Mouse (Mus musculus) heart, adult 18-20 months (tissue): ENCODE data around the gene Krtap16-3. TPM values are rescaled to one million over a fixed set of nuclear protein-coding genes. Genes with fewer than 3 reads are reported as not detected.

ENCODE experiments used
- DNase-seq, 2 experiments: peaks; one replicate each; pipeline ENCODE4 v3.0.0; 2021 to 2022; ENCODE audit warnings: mixed read lengths in 1 of 2
- long read RNA-seq, 2 experiments: library from polyadenylated mRNA; stranded (forward); transcript quantifications; one replicate each; pipeline ENCODE4 v2.0.0; 2021
- total RNA-seq, 2 experiments: library from RNA; stranded (reverse); gene quantifications; 2 replicates each; pipeline ENCODE4 v1.2.3; 2021

The Krtap16-3 gene
- total RNA-seq = not detected
- long read RNA-seq, experiment 1 = 0 reads
- long read RNA-seq, experiment 2 = 0 reads

DNA sequence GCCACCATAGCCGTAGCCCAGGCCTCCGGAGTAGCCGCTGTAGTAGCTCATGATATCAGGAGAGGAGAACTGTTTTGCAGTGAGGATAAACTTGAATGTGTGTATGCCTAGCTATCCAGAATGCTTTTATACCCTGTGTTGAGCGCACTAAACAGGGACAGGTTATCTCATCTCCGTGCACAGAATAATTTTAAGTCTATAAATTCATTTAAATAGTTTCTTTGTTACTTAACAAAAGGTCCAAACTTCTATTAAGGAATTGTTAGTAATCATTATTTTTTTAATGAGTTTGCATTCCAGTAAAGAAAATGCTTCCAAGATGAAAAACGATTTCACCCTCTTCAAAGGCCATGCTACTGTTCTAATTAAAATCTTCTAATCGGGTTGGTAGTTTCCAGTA, at the start of gene Krtap16-3:
TSS of gene Krtap16-3 (minus strand) at position 101 of the 400 bp plus-strand sequence.
- no peak for DNase-seq

DNA sequence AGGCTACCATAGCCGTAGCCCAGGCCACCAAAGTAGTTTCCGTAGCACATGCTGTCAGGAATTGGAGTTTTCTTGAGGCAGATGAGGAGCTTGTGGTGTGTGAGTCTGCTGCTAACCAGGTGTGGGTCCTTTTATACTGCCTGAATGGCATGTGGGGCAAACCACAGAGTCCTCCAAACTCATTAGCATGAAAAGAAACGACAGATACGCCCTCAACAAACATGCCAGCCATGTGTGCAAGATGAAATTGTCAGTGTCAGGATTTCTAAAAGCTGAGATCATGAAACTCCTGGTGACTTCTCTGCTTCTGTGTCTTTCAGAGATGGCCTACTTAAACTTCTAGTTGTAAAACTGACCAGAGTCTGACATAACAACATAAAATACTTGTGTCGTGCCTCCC, 48.0 kb upstream of the Krtap16-3 start, which contains the start of gene Krtap22-2:
TSS of gene Krtap22-2 (minus strand) at position 101 of the 400 bp plus-strand sequence.
- no peak for DNase-seq

DNA sequence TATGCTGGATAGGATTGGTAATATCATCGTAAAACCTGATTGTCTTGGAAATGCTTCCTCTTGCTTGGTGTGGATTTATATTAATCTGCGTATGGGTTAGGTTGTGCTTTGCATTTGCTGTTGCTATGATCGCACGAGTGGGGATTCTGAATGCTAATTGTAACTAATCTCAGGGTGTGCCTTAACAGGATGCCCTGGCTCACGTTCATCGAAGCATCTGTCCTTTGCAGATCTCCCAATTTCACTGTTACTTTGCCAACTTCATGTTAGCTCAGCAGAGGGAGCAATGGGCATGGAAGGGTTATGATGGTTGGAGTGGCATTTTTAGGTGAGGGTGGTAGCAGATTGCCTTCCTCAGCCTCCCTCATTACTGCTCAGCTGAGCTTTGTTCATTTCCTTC, 21.6 kb downstream of the Krtap16-3 start:
- no peak for DNase-seq

DNA sequence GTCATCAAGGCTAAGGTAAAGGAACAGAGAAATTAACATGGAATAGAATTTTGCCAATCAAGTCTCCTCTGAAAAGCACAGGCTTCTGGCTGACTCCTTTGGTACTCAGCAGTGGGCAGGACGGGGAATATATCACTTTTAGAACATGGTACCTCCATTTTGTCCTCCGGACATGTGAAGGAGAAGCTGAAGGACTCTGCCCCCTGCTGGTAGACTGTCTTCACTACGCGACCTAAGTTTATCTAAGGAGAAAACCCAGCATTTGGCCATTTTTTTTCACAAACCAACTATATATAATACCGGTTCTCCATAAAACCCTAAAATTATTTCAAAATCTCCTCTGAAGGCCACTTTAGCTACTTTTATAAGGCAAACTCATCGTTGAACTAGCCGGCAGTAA, 24.4 kb downstream of the Krtap16-3 start:
- DNase-seq = no peak

DNA sequence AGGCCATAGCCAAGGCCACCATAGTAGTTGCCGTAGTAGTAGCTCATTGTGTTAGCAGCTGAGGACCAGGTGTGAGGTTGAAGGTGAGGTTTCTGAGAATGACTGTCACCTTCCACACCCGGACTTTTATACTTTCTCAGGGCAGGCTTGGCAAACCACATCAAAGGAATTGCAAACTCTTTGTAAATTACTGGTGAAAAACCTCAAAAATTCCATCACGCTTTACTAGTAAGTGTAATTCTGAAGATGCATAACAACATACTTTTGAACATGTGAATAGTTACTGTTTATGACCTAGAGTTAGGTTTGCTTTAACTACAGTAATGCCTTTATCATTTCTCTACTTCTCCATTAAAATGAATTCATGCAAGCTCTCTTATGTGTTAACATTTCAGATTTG, 30.5 kb downstream of the Krtap16-3 start, which contains the start of gene Krtap19-9b:
TSS of gene Krtap19-9b (minus strand) at position 101 of the 400 bp plus-strand sequence.
- no peak for DNase-seq

Other genes with a start within 250 kb of the Krtap16-3 start
- not detected for gene Krtap13-1, start 234.0 kb downstream of the Krtap16-3 start, total RNA-seq
- gene Krtap13, start 211.2 kb downstream of the Krtap16-3 start, total RNA-seq = not detected
- gene 2310034C09Rik, start 204.0 kb downstream of the Krtap16-3 start, total RNA-seq = not detected
- not detected for gene 2310057N15Rik, start 188.7 kb downstream of the Krtap16-3 start, total RNA-seq
- not detected for gene Gm5965, start 185.0 kb downstream of the Krtap16-3 start, total RNA-seq
- not detected for gene Gm20741, start 150.7 kb downstream of the Krtap16-3 start, total RNA-seq
- gene Krtap15, start 142.7 kb downstream of the Krtap16-3 start, total RNA-seq = not detected
- not detected for gene Krtap14, start 136.7 kb downstream of the Krtap16-3 start, total RNA-seq
- not detected for gene Krtap19-1, start 93.5 kb downstream of the Krtap16-3 start, total RNA-seq
- gene Krtap19-2, start 88.6 kb downstream of the Krtap16-3 start, total RNA-seq = not detected
- not detected for gene Krtap19-3, start 84.8 kb downstream of the Krtap16-3 start, total RNA-seq
- not detected for gene Krtap19-4, start 77.8 kb downstream of the Krtap16-3 start, total RNA-seq
- gene Krtap19-5, start 66.4 kb downstream of the Krtap16-3 start, total RNA-seq = not detected
- not detected for gene Krtap19-9b, start 30.6 kb downstream of the Krtap16-3 start, total RNA-seq
- gene Krtap22-2, start 47.9 kb upstream of the Krtap16-3 start, total RNA-seq = not detected
- gene Gm10229, start 52.4 kb upstream of the Krtap16-3 start, total RNA-seq = not detected
- gene Krtap6-1, start 68.8 kb upstream of the Krtap16-3 start, total RNA-seq = not detected
- gene Gm10228, start 78.6 kb upstream of the Krtap16-3 start, total RNA-seq = not detected
- not detected for gene Krtap6-5, start 85.0 kb upstream of the Krtap16-3 start, total RNA-seq
- gene 1110025L11Rik, start 101.1 kb upstream of the Krtap16-3 start, total RNA-seq = not detected
- gene Krtap6-3, start 121.1 kb upstream of the Krtap16-3 start, total RNA-seq = not detected
- gene Gm6358, start 178.0 kb upstream of the Krtap16-3 start, total RNA-seq = not detected
- not detected for gene Gm10061, start 188.2 kb upstream of the Krtap16-3 start, total RNA-seq
- not detected for gene Gm9789, start 195.1 kb upstream of the Krtap16-3 start, total RNA-seq
- gene Gm7735, start 206.6 kb upstream of the Krtap16-3 start, total RNA-seq = not detected
- gene 1110057P08Rik, start 211.9 kb upstream of the Krtap16-3 start, total RNA-seq = not detected
- not detected for gene Krtap20-2, start 243.0 kb upstream of the Krtap16-3 start, total RNA-seq